Mouse (Mus musculus): ENCODE data around the gene Pirt.

The Pirt gene

GRCm38 (mm10) chr11:66946922-66947321, 35.1 kb downstream of the Pirt start:
- DNase-seq, result no peak

GRCm38 (mm10) chr11:66956303-66956702, 44.5 kb downstream of the Pirt start, which contains the start of gene Tmem238l:
Gene Tmem238l, plus strand, starts transcription at chr11:66956638.
- no peak for DNase-seq

GRCm38 (mm10) chr11:66960797-66961196, 49.0 kb downstream of the Pirt start:
- DNase-seq, result no peak

GRCm38 (mm10) chr11:66961447-66962176, 49.8 kb downstream of the Pirt start:
- DNase-seq, result no peak

GRCm38 (mm10) chr11:66963462-66963861, 51.7 kb downstream of the Pirt start:
- no peak for DNase-seq

- no peak for DNase-seq
Measured at GRCm38 (mm10) chr11:66966500-66967116, 54.8 kb downstream of the Pirt start.

- no peak for DNase-seq
Measured at GRCm38 (mm10) chr11:66968575-66968974, 56.8 kb downstream of the Pirt start.

GRCm38 (mm10) chr11:66973507-66973906, 61.7 kb downstream of the Pirt start:
- no peak for DNase-seq

GRCm38 (mm10) chr11:66975606-66976330, 64.0 kb downstream of the Pirt start:
- DNase-seq, result no peak
